Mouse (Mus musculus): ENCODE measurements around the gene Mrpl12.

- TF ChIP-seq EP300 (IDR thresholded peaks at IDR 0.05; ENCODE audit: low read depth) = no peak
- TF ChIP-seq CTCF (IDR thresholded peaks at IDR 0.05; ENCODE audit: low read depth) = no peak
Measured at GRCm38 (mm10) chr11:120509940-120510339, 25.5 kb downstream of the Mrpl12 start.

Measured in heart, postnatal 0 days (tissue).